Mouse (Mus musculus) MEL (cell line): Measurements from ENCODE around the gene Kdm6b. TPM values are rescaled to one million over a fixed set of nuclear protein-coding genes. Genes with fewer than 3 reads are reported as not detected.

Source experiments
- DNase-seq: peaks from one replicate; pipeline ENCODE4 v3.0.0; 2011; ENCODE audit warnings: low read depth, low spot score
- H3K27ac ChIP-seq: 2 replicates; pipeline ENCODE4 v1.5.1; 2012; ENCODE audit warnings: low read depth, mild to moderate bottlenecking, control low read depth, low read length, moderate library complexity; ENCODE audit not compliant: control insufficient read depth
- H3K27me3 ChIP-seq, 2 experiments: fragments of 150-350 bp in 1 of 2; sonication (generic) in 1 of 2; 2 replicates each; pipeline ENCODE4 v1.6.1; 2012; ENCODE audit warnings: low read length in 2 of 2, mild to moderate bottlenecking in 2 of 2, improper control_type of control experiment in 1 of 2, moderate library complexity in 1 of 2; ENCODE audit not compliant: insufficient read depth in 2 of 2, control insufficient read depth in 1 of 2
- H3K36me3 ChIP-seq, 2 experiments: 2 replicates each; pipeline ENCODE4 v1.6.1; 2012 to 2014; ENCODE audit warnings: low read length in 2 of 2, improper control_type of control experiment in 1 of 2, inconsistent platforms in 1 of 2, mild to moderate bottlenecking in 1 of 2; ENCODE audit not compliant: insufficient read depth in 2 of 2, control insufficient read depth in 1 of 2
- H3K4me1 ChIP-seq, 2 experiments: fragments of 150-350 bp in 1 of 2; sonication (generic) in 1 of 2; 2 replicates each; pipeline ENCODE4 v1.6.1; 2012; ENCODE audit warnings: low read length in 2 of 2, improper control_type of control experiment in 1 of 2, mild to moderate bottlenecking in 1 of 2; ENCODE audit not compliant: insufficient read depth in 2 of 2, control insufficient read depth in 1 of 2
- H3K4me3 ChIP-seq, 2 experiments: fragments of 150-350 bp in 1 of 2; sonication (generic) in 1 of 2; 2 replicates each; pipeline ENCODE4 v1.5.1; 2012; ENCODE audit warnings: low read depth in 2 of 2, low read length in 2 of 2, mild to moderate bottlenecking in 2 of 2, moderate library complexity in 2 of 2, control low read depth in 1 of 2, improper control_type of control experiment in 1 of 2; ENCODE audit not compliant: control insufficient read depth in 1 of 2, insufficient read depth in 1 of 2
- H3K79me2 ChIP-seq: 2 replicates; pipeline ENCODE4 v1.6.1; 2012; ENCODE audit warnings: mild to moderate bottlenecking, low read length, moderate library complexity; ENCODE audit not compliant: control insufficient read depth, poor library complexity, insufficient read depth
- H3K9ac ChIP-seq: 2 replicates; pipeline ENCODE4 v1.6.1; 2012; ENCODE audit warnings: low read depth, mild to moderate bottlenecking, control low read depth, low read length, moderate library complexity; ENCODE audit not compliant: control insufficient read depth, poor library complexity, severe bottlenecking
- H3K9me3 ChIP-seq: fragments of 150-350 bp; sonication (generic); replicated peaks from 2 replicates; pipeline ENCODE4 v1.6.1; 2012; ENCODE audit warnings: mild to moderate bottlenecking, low read length, improper control_type of control experiment, moderate library complexity; ENCODE audit not compliant: insufficient read depth
- BHLHE40 ChIP-seq: IDR thresholded peaks from 2 replicates; pipeline ENCODE4 v1.6.1; 2012; ENCODE audit warnings: low read depth, mild to moderate bottlenecking, inconsistent platforms, low read length, improper control_type of control experiment, borderline replicate concordance
- CHD1 ChIP-seq: IDR thresholded peaks from 2 replicates; pipeline ENCODE4 v1.6.1; 2012; ENCODE audit warnings: low read depth, mild to moderate bottlenecking, inconsistent platforms, low read length, improper control_type of control experiment
- CHD2 ChIP-seq: IDR thresholded peaks from 2 replicates; pipeline ENCODE4 v1.6.1; 2011; ENCODE audit warnings: low read length, improper control_type of control experiment
- E2F4 ChIP-seq: IDR thresholded peaks from 2 replicates; pipeline ENCODE4 v1.6.1; 2011; ENCODE audit warnings: low read depth, low read length, improper control_type of control experiment, borderline replicate concordance
- EP300 ChIP-seq, 2 experiments: IDR thresholded peaks; 2 replicates each; pipeline ENCODE4 v1.6.1; 2011; ENCODE audit warnings: improper control_type of control experiment in 2 of 2, low read length in 2 of 2, low read depth in 1 of 2, mild to moderate bottlenecking in 1 of 2
- ETS1 ChIP-seq: IDR thresholded peaks from 2 replicates; pipeline ENCODE4 v1.6.1; 2012; ENCODE audit warnings: low read depth, mild to moderate bottlenecking, inconsistent platforms, low read length, improper control_type of control experiment, moderate library complexity
- GABPA ChIP-seq: IDR thresholded peaks from 2 replicates; pipeline ENCODE4 v1.6.1; 2012; ENCODE audit warnings: low read depth, mild to moderate bottlenecking, inconsistent platforms, low read length, improper control_type of control experiment, moderate library complexity
- HCFC1 ChIP-seq: IDR thresholded peaks from 2 replicates; pipeline ENCODE4 v1.6.1; 2012; ENCODE audit warnings: low read depth, mild to moderate bottlenecking, inconsistent platforms, low read length, improper control_type of control experiment, moderate library complexity
- KAT2A ChIP-seq: conservative IDR thresholded peaks from 2 replicates; pipeline ENCODE4 v1.6.1; 2012; ENCODE audit warnings: low read depth, low read length, improper control_type of control experiment, inconsistent platforms
- MAX ChIP-seq: IDR thresholded peaks from 2 replicates; pipeline ENCODE4 v1.6.1; 2011; ENCODE audit warnings: low read length, improper control_type of control experiment
- MAZ ChIP-seq: IDR thresholded peaks from 2 replicates; pipeline ENCODE4 v1.6.1; 2012; ENCODE audit warnings: low read depth, mild to moderate bottlenecking, inconsistent platforms, low read length, improper control_type of control experiment
- MEF2A ChIP-seq: IDR thresholded peaks from 2 replicates; pipeline ENCODE4 v1.6.1; 2014; ENCODE audit warnings: low read depth, mild to moderate bottlenecking, inconsistent platforms, low read length, improper control_type of control experiment; ENCODE audit not compliant: poor library complexity, insufficient replicate concordance, severe bottlenecking; ENCODE audit errors: extremely low read depth
- MXI1 ChIP-seq: IDR thresholded peaks from 2 replicates; pipeline ENCODE4 v1.6.1; 2011; ENCODE audit warnings: mild to moderate bottlenecking, low read depth, low read length, improper control_type of control experiment
- MYB ChIP-seq: IDR thresholded peaks from 2 replicates; pipeline ENCODE4 v1.6.1; 2011; ENCODE audit warnings: mild to moderate bottlenecking, low read depth, low read length, improper control_type of control experiment
- MYC ChIP-seq: IDR thresholded peaks from 2 replicates; pipeline ENCODE4 v1.6.1; 2011; ENCODE audit warnings: low read depth, mild to moderate bottlenecking, low read length, improper control_type of control experiment, moderate library complexity
- NELFE ChIP-seq: IDR thresholded peaks from 2 replicates; pipeline ENCODE4 v1.6.1; 2011; ENCODE audit warnings: low read depth, low read length, improper control_type of control experiment
- NRF1 ChIP-seq: IDR thresholded peaks from 2 replicates; pipeline ENCODE4 v1.6.1; 2014; ENCODE audit warnings: low read depth, mild to moderate bottlenecking, inconsistent platforms, low read length, improper control_type of control experiment, moderate library complexity; ENCODE audit not compliant: poor library complexity, insufficient read depth, severe bottlenecking
- POLR2A ChIP-seq, 2 experiments: IDR thresholded peaks; 2 replicates each; pipeline ENCODE4 v1.6.1; 2011 to 2012; ENCODE audit warnings: low read length in 2 of 2, mild to moderate bottlenecking in 2 of 2, control low read depth in 1 of 2, improper control_type of control experiment in 1 of 2, low read depth in 1 of 2, moderate library complexity in 1 of 2; ENCODE audit not compliant: control insufficient read depth in 1 of 2, insufficient read depth in 1 of 2, poor library complexity in 1 of 2
- POLR2AphosphoS2 ChIP-seq: IDR thresholded peaks from 2 replicates; pipeline ENCODE4 v1.6.1; 2011; ENCODE audit warnings: low read length, improper control_type of control experiment
- RCOR1 ChIP-seq: IDR thresholded peaks from 2 replicates; pipeline ENCODE4 v1.6.1; 2012; ENCODE audit warnings: low read depth, mild to moderate bottlenecking, inconsistent platforms, low read length, improper control_type of control experiment
- SIN3A ChIP-seq: IDR thresholded peaks from 2 replicates; pipeline ENCODE4 v1.6.1; 2012; ENCODE audit warnings: low read length, improper control_type of control experiment, inconsistent platforms
- SMC3 ChIP-seq: IDR thresholded peaks from 2 replicates; pipeline ENCODE4 v1.6.1; 2011; ENCODE audit warnings: low read depth, low read length, improper control_type of control experiment
- TAL1 ChIP-seq: IDR thresholded peaks from 2 replicates; pipeline ENCODE4 v1.6.1; 2012; ENCODE audit warnings: mild to moderate bottlenecking, inconsistent platforms, low read length, moderate library complexity, mixed read lengths
- TBP ChIP-seq: IDR thresholded peaks from 2 replicates; pipeline ENCODE4 v1.8.0; 2011; ENCODE audit warnings: low read depth, low read length, improper control_type of control experiment
- TCF12 ChIP-seq: IDR thresholded peaks from 2 replicates; pipeline ENCODE4 v1.6.1; 2014; ENCODE audit warnings: low read depth, mild to moderate bottlenecking, inconsistent platforms, low read length, improper control_type of control experiment, moderate library complexity
- ZKSCAN1 ChIP-seq: IDR thresholded peaks from 2 replicates; pipeline ENCODE4 v1.6.1; 2012; ENCODE audit warnings: low read depth, mild to moderate bottlenecking, inconsistent platforms, low read length, improper control_type of control experiment, moderate library complexity
- ZMIZ1 ChIP-seq: IDR thresholded peaks from 2 replicates; pipeline ENCODE4 v1.6.1; 2012; ENCODE audit warnings: low read depth, mild to moderate bottlenecking, inconsistent platforms, low read length, improper control_type of control experiment, moderate library complexity
- polyA plus RNA-seq, 2 experiments: library from polyadenylated mRNA; stranded (reverse) in 1 of 2; unstranded in 1 of 2; fragments of >175 nt in 1 of 2; fragments of >200 nt in 1 of 2; gene quantifications; 2 replicates each; pipeline versions ENCODE4 v1.2.1 to v1.2.4; 2012; ENCODE audit warnings: low replicate concordance in 2 of 2, low read depth in 1 of 2; ENCODE audit not compliant: insufficient read length in 2 of 2, insufficient read depth in 1 of 2, missing spikeins in 1 of 2
- total RNA-seq: library from RNA; depleted of rRNA; stranded (reverse); fragments of 300-350 nt; gene quantifications from 2 replicates; pipeline ENCODE4 v1.2.3, GENCODE M21; 2012; rRNA removed

The Kdm6b gene
- total RNA-seq: 5.8 and 7.2 TPM in 2 replicates
- 10 to 100 TPM; 25.0 to 43.4 TPM for polyA plus RNA-seq

DNA sequence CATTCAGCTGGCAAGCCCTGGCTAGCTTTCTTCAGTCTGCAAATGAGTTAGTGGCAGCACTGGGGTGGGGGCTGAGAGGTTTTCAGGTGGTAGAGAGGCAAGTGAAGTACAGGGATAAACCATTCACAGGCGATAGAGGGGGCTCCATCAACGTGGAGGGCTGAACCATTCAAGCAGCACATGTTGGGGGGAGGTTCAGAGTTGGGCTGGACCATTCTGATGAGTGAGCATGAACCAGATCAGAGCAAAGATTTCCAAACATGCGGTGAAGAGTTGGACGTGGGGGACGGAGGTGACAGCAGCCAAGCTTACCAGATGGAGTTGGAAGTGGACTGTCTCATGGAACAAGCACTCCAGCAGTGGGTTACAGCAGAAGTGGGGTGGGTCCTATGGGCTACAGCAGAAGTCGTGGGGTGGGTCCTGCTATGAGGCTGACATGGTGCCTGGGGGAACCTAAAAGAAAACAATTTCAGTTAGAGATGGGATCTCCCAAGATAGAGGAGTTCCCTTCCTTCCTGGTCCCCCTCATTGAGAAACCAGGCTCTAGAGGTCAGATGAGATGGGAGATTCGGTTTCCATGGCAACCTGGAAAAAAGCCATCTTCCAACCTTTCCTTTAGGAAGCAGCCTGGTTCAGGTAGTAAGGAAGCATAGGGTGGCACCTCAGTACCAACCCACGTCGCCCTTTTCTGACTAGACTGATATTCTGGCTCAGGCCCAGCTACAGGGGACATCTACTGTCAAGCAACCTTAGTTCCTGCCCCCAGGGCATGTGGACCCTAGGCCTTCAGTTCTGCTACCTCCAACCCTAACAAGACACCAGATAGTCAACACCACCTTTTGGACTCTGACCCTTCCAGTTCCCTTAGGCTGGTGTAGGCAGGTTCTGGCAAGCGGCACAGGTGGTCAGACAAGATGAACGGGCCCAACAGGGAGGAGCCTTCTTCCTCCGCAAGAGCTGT, at the start of gene Kdm6b:
TSS of gene Kdm6b (minus strand) at position 455 of the 961 bp plus-strand sequence.
- peaks cover 17 to 41% of the 10 kb centered on the region in 2 experiments for H3K4me1 ChIP-seq
- DNase-seq: peak; percentile 85

DNA sequence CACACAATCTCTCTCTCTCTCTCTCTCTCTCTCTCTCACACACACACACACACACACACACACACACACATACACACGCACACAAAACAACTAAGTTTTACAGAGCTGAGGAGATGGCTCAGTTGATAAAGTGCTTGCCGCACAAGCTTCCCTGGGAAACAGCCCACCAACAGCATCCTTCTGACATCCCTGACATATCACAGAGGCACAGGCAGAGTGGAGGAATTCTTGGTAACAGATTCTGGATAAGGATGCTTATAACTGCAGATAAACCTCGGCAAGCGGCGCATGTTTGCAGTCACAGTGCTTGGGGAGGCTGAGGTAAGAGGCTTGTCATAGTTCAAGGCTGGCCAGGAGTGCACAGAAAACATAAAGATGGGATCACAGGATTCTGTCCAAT, 48.1 kb upstream of the Kdm6b start:
- Histone ChIP-seq H3K36me3 (no peaks in the 10 kb centered on the region), H3K4me1 (no peaks in the 10 kb centered on the region), H3K79me2 (no peaks in the 10 kb centered on the region), H3K9me3 (no peaks in the 10 kb centered on the region), H3K27me3 (peaks cover 8 to 17% of the 10 kb centered on the region in 2 experiments), H3K27ac (no peak overlapping the region), H3K4me3 (no peak overlapping the region), H3K9ac (no peak overlapping the region)
- DNase-seq: no peak
- TF ChIP-seq TBP: no peak
- no peak for TF ChIP-seq GABPA
- TF ChIP-seq SMC3: no peak
- TF ChIP-seq TAL1: no peak
- no peak for TF ChIP-seq E2F4
- no peak for TF ChIP-seq CHD1
- no peak for TF ChIP-seq NRF1
- no peak for TF ChIP-seq CHD2

More for the DNA sequence above, at the start of gene Kdm6b:
- TF ChIP-seq MYC (peak; percentile 87), BHLHE40 (peak; percentile 23; the same call in 1 of the 2 replicates), TCF12 (0 out of 2 replicates have a peak, but pooled peaks have one; percentile 23), KAT2A (no peak; the same call in 1 of the 2 replicates), MXI1 (peak; percentile 84), CHD2 (no peak), NELFE (0 out of 2 replicates have a peak, but pooled peaks have one; percentile 13), TBP (no peak), ETS1 (no peak; the same call in 1 of the 2 replicates), CHD1 (peak; percentile 99), ZMIZ1 (peak; percentile 37; the same call in 1 of the 2 replicates), TAL1 (no peak), E2F4 (0 out of 2 replicates have a peak, but pooled peaks have one; percentile 47), ZKSCAN1 (no peak), MAZ (peak; percentile 80; the same call in 1 of the 2 replicates), HCFC1 (peak; percentile 68), POLR2A (IDR thresholded peaks at IDR 0.05; ENCODE audit: control insufficient read depth in 1 of 2, insufficient read depth in 1 of 2, low read depth in 1 of 2, low read length in 2 of 2, poor library complexity in 1 of 2) (peak in 1 of 2 experiments; percentile 4; a peak in 1 of 4 replicates), MAX (peak; percentile 76), EP300 (IDR thresholded peaks at IDR 0.05; ENCODE audit: low read depth in 1 of 2, low read length in 2 of 2) (peak in 1 of 2 experiments; percentile 47; a peak in 1 of 4 replicates), POLR2AphosphoS2 (no peak; the same call in 1 of the 2 replicates), SIN3A (peak; percentile 82), RCOR1 (0 out of 2 replicates have a peak, but pooled peaks have one; percentile 9), GABPA (no peak), MEF2A (no peak), MYB (no peak)
- TF ChIP-seq, all 39 proteins: peak for 15
- H3K27me3 ChIP-seq: no peaks in the 10 kb centered on the region
- peaks cover 54% of the 10 kb centered on the region for H3K79me2 ChIP-seq
- peaks cover 0 to 26% of the 10 kb centered on the region in 2 experiments; a peak in 2 of 4 replicates for H3K36me3 ChIP-seq
- H3K9me3 ChIP-seq: no peaks in the 10 kb centered on the region
- peak within 1 kb of the TSS; percentile 79 to 90 for H3K4me3 ChIP-seq
- H3K27ac ChIP-seq: peak within 1 kb of the TSS; percentile 91
- peak within 1 kb of the TSS; percentile 87 for H3K9ac ChIP-seq
